Mouse (Mus musculus) kidney, adult 18-20 months (tissue): ENCODE measurements around the gene Phrf1.
"Not testable (repeated sequence)": the region's sequence is repeated elsewhere in the genome, so short reads cannot be mapped to it uniquely, and the experiment has no call there.

Experiments used
- DNase-seq: peaks from one replicate; pipeline ENCODE4 v3.0.0; 2021

The Phrf1 gene

DNA sequence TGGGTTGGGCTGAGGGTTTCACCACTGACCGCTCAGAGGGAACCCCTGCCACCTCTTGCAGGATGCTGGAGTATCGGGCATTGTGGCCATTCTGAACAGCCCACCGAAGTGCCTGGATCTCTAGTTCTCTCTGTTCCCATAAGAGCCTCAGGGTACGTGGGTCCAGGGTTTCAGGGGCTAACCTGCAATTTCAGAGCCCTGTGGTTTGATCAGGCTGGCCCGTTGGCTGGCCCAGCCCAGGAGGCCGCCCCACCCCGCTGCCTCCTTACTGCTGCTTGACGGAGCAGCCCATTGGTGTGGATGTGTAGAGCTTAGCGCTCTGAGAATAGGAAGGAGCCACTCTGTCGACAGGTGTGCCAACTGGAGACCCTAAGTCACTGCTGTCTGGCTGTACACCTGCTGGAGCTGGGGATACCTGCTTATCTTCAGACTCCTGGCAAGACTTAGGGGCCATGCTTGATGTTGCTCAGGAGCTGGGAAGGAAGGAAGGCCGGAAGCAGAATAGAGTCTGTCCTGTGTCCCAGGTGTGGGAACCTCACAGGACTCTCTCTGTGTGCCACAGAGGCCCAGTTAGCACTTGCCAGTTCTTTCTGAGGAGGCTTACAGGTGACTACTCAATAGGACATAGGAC is 14.9 kb upstream of the Phrf1 start, which contains the start of gene Lmntd2:
TSS of gene Lmntd2 (minus strand) at position 476 of the 631 bp plus-strand sequence.
- no peak for DNase-seq

DNA sequence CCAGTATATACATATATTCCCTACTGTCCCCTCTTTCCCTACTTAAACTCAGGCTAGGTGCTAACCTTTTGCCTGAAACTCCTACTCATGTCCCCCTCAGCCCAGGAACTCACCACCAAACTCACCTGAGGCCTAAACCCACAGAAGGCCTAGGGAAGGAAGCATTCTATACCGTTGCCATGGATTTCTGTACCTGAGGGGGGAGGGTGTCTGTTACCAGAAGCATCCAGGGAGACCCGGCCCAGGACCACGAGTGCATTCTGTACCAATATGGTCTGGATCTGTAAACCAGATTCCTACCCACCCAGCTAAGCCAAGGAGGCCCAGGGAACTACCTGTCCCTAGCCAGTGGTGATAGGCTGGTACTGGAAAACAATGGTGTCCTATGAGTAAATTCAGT is 14.3 kb upstream of the Phrf1 start:
- DNase-seq, result no peak

DNA sequence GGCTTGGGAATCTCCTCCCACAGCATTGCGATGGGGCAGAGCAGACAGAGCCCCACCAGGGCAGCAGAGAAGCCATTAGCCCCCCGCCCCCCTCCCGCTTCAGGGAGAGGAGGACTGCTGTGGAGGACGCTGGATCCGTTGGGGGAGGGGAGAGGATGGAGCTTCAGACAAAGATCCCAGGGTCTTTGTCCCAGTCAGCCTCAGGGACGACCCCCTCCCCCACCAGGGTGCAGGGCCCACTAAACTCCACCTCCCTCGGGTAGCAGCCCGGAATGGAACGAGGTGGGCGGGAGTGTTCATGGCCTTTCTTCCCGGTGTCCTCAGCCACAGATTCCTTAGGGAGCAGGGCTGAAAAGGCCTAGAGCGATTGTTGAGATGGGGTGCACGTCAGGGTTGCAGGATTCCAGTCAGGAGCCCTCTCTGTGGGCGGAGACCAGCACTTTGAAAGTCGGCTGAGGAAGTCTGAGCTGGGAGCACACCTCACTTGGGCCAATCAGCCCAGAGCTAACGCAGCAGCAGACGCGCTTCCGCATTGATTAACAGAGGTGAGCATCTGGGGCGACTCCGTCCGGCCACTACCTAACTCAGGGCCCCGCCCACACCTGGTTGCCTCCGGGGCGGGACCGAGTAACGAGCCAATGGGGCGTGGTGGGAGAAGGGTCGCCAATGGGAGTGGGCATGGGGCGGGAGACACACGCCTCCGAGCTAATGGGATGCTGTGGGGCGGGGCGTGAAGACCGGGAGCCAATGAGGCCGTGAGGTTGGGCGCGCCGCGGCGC is 13.3 kb upstream of the Phrf1 start, which contains the start of gene Rassf7:
TSS of gene Rassf7 (plus strand) at position 760 of the 779 bp plus-strand sequence.
- DNase-seq, result peak; percentile 98

DNA sequence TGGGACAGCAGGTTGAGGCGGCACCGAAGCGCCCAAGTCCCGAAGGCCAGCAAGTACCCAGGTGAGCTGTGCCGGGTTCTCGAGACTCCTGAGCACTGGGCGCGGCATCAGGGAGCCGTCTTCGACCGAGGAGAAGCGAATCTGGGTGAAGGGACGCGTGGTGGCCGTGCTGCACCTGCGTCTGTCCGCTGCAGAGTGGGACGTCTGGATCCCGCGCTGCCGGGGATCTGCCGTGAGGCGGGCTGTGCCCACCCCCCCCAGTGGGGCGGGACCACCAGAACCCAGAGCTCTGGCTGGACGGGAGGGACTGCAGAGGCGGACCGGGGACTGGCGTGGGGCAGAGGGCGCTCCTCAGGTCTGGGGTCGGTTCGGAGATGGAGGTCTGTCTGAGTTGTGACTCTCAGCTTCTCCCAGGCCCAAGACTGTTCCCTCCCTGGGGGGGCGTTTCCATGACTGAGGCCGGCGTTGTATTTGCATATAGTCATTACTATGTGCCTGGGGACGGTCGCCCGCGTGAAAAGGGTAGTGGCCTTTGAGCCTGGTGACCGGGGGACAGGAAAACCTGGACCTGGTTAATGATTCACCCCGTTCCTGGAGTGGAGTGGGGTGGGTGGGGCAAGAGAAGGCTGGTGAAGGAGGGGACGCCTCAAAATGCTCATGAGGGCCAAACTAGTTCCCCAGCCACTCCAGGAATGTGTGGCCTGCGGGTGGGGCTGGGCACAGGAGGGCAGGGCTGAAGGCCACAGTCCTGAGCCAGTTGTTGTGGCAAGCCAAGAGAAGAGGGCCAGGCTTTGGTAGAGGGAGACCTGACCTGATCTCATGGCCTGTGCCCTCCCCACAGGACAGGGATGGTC is 12.5 kb upstream of the Phrf1 start:
- peak; percentile 91 for DNase-seq

DNA sequence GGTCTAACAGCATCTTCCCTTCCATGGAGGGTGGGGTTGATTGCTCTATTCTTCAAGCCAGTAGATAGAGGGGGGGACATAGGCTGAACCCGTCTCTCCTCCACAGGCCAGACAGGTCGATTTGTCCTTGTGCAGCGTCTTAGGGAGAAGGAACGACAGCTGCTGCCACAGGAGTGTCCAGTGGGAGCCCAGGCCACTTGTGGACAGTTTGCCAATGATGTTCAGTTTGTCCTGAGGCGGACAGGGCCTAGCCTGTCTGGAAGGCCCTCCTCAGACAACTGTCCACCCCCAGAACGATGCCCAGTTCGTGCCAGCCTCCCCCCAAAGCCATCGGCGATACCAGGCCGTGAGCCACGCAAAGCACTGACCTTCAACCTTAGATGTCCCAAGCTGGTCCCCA is 11.7 kb upstream of the Phrf1 start:
- DNase-seq, result peak; percentile 9

DNA sequence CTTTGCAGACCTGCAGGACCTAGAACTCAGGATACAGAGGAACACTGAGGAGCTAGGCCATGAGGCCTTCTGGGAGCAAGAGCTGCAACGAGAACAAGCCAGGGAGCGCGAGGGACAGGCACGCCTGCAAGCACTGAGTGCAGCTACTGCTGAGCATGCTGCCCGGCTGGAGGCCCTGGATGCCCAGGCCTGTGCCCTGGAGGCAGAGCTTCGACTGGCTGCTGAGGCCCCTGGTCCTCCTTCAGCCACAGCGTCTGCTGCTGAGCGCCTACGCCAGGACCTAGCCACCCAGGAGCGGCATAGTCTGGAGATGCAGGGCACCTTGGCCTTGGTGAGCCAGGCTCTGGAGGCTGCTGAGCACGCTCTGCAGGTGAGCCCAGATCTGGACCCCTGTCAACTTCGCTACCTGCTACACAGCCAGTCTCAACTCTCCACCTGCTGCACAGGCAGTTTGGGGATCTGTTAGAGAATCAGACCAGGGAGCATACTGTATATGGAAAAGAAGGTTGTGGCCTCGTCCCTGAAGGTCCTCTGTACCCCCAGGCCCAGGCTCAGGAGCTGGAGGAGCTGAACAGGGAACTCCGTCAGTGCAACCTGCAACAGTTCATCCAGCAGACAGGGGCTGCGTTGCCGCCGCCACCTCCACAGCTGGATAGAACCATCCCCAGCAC is 11.1 kb upstream of the Phrf1 start:
- peak; percentile 25 for DNase-seq

DNA sequence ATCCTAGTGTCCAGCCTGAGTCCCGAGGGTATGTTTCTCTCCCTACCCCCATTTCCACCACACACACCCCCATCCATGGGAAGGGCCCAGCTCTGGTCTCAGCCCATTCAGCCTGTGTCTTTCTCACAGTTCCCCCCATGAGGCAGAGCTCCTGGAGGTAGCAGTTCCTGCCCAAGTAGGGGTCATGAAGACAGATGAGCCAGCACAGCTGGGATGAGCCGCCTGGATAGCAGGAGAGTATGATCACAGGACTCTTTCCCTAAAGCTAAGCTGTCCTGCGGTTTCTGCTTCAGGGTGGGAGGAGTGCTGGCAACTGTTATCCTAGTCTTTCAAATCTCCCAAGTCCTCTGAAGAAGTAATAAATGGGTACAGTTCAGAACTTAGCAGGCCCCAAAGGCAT is 10.4 kb upstream of the Phrf1 start:
- no peak for DNase-seq

DNA sequence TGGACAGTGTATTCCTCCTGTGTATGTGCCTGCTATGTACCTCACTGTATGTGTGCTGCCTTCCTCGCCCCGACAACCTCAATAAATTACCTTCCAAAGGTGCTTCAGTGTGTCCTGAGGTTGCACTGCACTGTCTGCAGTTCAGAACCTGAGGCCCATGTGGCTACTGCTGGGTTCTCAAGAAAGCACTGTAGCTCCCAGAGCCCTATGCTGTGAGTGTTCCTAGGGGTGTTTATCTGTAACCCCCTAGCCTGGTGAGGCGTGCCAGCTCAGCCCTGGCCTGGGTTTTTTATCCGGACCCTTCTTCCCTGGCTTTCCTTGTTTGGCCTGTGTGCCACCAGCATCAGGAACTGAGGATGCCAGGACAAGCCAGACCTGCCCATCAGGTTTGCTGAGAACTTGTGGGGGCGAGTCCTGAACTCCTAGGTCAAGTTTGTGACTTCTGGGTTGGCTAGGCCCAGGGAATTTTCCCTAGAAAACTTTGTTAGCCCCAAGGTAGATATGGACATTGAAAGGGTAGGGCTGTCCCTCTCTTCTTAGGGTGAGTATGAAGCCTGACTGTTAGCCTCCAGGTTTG is 9.9 kb upstream of the Phrf1 start:
- DNase-seq, result peak; percentile 9

DNA sequence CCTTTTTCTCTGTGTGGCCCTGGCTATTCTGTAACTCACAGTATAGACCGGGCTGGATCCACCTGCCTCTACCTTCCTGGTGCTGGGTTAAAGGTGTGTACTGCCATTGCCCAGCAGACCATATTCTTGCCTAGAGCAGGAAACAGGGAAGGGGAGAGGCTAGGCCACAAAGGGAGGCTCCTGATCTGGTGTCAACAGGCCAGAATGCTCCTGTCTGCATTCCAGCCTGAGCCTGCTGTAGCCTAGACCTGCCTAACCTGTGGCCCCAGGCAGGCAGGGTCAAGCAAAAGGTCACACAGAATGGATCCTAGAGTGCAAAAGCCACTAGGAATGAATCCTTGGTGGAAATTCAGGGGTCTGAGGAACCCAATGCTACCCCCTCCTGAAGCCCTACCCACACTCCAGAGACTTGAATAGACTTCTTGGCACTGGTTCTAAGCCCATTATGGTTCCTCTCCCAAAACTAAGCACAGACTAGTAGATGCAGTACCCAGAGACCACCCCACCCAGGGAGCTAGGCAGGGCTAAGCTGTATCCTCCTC is 9.0 kb upstream of the Phrf1 start:
- DNase-seq, result no peak

DNA sequence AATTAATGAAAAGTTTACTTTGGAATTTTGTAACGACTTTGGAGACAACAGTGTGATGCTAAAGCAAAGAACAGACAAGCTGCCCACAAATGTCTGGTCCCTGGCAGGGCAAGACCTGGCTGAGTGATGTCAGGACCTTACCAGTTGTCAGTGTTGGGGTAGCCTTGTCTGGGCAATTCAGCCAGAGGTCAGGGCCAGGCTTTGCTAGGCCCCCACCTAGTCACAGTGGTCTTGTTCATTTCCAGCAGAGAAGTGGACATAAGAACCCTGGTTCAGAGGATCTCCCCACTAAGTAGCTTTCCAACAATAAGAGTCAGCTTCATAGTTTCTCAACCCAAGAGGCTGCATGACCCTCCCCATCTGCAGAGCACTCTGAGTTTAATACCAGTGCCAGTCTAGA is 8.2 kb upstream of the Phrf1 start:
- no peak for DNase-seq

DNA sequence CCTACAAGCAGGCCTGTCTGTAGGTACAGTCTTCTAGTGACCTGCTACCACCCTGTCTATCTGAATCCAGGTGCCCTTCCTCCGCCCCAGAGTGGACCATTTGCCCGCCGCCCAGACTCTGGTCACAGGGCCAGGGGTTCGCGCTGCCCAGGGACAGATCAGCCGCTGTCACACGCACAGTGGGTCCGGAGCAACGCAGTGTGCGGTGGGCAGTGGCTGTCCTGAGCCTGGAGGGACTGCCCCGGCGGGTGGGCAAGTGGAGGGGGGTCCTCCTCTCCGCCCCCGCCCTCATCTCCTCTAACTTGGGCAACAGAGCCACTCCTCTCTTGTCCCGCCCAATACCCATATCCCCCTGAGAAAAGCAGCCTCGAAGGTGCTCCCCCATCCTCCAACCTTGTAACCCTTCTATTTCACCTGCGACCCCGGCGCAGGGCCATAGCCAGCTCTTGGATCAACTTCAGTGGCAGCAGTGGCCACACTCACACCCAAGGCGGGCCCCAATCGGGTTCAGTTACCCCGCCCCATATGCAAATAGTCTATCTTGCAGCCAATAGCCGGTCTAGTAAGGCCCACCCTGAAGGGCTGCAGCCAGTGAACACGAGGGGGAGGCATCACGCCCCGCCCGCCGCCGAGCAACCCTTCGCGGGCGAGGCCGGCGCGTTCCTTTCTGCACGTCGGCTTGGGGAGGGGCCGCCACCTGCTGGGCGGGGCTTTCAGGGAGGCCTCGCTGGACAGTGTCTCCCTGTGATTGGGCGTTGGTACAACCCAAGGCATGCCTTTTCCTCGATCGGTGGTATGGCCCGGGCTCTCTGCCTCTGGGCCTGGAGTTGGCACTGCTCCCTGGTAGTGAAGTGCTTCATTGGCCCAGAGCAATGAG is 7.1 kb upstream of the Phrf1 start:
- peak; percentile 96 for DNase-seq

DNA sequence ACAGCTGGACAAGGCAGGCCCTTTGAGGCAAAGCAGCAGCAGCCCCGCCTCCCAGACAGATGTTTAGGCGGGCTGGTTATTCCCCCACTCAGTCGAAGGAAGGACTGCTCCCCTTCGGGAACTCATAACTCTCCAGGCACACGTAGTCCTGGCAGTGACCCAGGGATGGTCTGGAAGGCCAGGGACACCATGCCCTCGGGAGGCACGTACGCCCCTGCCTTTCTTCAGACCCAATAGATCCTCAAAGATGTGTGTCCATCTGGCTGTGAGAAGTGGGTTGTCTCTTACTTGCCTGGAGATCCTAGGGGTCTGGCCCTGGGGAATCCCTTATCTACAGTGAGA is 6.5 kb upstream of the Phrf1 start:
- DNase-seq, result no peak

DNA sequence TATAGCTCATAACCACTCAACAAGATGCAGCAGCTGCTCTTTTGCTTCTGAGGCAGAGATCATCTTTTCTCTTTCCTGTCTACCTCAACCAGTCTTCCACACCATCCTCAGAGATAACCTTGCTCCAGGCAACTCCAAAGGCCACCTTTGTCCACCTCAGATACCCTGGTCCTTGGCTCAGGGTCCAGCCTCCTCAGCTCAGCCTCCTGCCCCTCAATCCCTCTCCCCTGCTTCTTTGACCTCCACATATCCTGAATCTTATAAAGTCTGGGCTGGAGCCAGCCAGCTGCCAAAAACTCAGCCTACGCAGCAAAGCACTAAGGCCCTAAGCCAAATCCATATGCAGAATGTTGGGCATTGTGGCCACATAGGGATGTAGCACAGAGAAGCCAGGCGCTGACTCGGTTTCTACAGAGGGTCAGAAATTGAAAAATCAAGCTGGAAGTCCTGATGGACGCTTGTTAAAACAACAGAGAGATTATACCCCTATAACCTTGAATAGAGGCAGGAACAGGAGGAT is 5.8 kb upstream of the Phrf1 start:
- DNase-seq, result no peak

DNA sequence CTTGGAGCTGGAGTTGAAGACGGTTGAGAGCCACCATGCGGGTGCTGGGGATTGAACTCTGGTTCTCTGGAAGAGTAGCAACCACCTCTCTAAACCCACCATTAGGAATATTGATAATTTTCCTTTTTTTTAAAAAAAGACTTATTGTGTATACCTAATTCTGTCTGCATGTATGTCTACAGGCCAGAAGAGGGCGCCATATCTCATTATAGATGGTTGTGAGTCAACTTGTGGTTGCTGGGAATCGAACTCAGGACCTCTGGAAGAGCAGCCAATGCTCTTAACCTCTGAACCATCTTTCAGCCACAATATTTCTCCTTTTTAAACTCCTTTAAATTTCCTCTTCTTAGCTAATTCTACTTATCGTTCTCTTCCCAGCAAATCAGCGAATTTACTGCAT is 2.0 kb upstream of the Phrf1 start:
- DNase-seq, result no peak

DNA sequence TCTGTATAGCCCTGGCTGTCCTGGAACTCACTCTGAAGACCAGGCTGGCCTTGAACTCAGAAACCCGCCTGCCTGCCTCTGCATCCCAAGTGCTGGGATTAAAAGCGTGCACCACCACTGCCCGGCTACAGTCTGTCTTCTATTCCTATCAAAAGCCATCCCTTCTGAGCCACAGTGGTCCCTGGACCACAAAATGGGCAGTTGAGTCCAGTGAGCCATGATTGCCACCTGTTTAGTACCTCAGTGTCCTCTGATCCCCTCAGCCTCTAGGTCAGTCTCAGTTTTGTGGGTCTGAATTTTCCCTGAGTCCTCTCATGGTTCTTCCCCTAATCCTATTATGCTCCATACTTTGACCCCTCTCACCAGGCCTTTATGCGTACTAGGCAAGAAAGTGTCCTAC is 788 bp upstream of the Phrf1 start:
- no peak for DNase-seq

DNA sequence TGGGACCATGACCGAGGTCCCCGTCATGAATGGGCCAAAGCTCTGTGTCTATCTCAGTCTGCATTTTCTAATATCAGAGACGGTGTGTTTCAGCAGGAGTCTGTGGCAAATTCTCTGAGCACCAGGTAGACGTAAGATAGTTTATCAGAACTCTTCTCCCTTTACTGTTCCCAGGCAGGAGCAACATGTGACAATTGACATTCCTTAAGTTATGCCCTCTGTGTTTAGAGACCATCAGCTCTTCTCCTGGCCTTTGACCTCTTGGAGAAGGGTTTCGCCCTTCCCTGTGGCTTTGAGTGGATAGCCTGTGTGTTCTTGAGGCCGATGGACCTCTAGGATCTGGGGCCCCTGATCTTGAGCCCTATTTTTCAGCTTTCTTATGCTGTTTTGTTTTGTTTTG is 1.1 kb downstream of the Phrf1 start:
- no peak for DNase-seq

DNA sequence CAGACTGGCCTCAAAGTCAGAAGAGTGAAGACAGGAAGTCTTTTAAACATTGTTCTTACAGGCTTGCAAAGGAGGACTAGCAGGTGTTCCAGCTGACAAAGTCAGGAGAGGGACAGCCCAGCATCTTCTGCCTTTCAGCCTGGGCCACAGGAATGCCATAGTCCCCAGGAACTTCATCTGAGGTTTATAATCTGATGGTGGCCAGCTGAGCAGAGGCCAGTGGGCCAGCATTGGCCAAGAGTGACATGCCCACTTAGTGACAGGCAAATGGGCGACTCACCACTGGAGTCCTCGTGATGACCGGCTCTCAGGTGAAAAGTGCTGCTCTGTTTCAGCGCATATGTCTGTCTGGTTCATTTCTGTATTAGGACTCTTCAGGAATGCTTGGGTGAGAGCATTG is 2.0 kb downstream of the Phrf1 start:
- DNase-seq, result no peak

DNA sequence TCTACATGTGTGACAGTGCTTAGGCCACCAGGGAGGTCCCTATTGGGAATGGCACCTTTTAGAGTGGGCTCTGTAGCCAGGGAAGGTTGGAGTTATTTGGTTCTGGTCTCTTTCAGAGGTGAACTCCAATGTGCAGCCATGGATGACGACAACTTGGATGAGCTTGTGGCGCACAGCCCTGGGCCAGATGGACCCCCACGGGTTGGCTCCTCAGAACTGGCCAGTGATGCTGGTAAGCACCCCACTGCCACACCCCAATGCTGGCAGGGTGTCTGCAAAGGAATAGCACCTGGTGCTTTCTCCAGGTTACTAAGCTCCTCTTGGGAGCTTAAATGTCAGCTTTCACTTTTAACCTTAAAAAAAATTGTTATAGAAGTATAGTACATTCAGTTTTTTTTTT is 2.5 kb downstream of the Phrf1 start:
- DNase-seq, result no peak

DNA sequence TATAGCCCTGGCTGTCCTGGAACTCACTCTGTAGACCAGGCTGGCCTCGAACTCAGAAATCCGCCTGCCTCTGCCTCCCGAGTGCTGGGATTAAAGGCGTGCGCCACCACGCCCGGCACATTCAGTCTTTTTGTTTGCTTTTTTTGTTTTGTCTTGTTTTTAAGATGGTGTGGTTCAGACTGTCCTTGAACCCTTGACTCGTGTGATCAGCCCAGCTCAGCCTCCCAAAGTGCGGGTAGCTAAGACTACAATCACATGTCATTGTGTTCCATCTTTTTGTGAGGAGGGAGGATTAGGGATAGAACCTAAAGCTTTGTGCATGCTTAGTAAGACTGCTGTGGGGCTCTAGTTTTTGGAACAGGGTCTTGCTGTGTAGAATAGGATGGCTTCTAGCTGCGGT is 3.0 kb downstream of the Phrf1 start:
- DNase-seq, result no peak

DNA sequence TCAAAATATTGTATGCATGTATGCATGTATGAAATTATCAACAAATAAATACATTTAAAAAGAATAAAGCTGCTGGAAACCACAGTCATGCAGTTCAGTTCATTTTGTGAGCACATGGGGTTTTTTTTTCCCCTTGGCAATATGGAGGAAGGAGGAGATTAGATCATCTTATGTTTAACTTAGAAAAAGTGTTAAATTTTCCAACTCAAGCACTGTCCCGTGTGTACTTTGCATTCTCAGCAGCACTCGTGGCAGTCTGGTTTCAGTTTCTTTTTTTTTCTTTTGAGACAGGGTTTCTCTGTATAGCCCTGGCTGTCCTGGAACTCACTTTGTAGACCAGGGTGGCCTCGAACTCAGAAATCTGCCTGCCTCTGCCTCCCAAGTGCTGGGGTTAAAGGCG is 21.9 kb downstream of the Phrf1 start:
- DNase-seq, result not testable (repeated sequence)

DNA sequence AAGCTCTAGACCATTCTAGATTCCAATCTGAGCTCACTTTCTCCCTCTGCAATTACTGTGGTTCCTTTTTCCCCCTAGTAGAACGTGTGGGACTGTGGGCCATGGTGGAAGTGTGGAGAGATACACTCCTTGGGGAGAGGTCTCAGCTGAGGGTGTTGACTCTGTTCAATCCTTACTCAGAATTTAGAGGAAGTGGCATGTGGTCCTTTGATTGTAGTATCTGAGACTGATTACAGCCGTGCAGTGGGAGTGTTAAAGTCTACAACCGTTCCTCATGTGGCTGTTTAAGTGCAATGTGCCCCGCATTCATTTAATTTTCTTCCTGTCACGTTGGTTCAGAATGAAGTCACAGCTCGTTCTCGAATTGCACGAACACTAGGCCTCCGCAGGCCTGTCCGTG is 27.6 kb downstream of the Phrf1 start:
- no peak for DNase-seq
